Mouse (Mus musculus) MEL (cell line): ENCODE data around the gene Lpcat3. TPM values are rescaled to one million over a fixed set of nuclear protein-coding genes. Genes with fewer than 3 reads are reported as not detected.

Experiments
- DNase-seq: peaks from one replicate; pipeline ENCODE4 v3.0.0; 2011; ENCODE audit warnings: low read depth, low spot score
- H3K27ac ChIP-seq: 2 replicates; pipeline ENCODE4 v1.5.1; 2012; ENCODE audit warnings: low read depth, mild to moderate bottlenecking, control low read depth, low read length, moderate library complexity; ENCODE audit not compliant: control insufficient read depth
- H3K27me3 ChIP-seq, 2 experiments: fragments of 150-350 bp in 1 of 2; sonication (generic) in 1 of 2; 2 replicates each; pipeline ENCODE4 v1.6.1; 2012; ENCODE audit warnings: low read length in 2 of 2, mild to moderate bottlenecking in 2 of 2, improper control_type of control experiment in 1 of 2, moderate library complexity in 1 of 2; ENCODE audit not compliant: insufficient read depth in 2 of 2, control insufficient read depth in 1 of 2
- H3K36me3 ChIP-seq, 2 experiments: 2 replicates each; pipeline ENCODE4 v1.6.1; 2012 to 2014; ENCODE audit warnings: low read length in 2 of 2, improper control_type of control experiment in 1 of 2, inconsistent platforms in 1 of 2, mild to moderate bottlenecking in 1 of 2; ENCODE audit not compliant: insufficient read depth in 2 of 2, control insufficient read depth in 1 of 2
- H3K4me1 ChIP-seq, 2 experiments: fragments of 150-350 bp in 1 of 2; sonication (generic) in 1 of 2; 2 replicates each; pipeline ENCODE4 v1.6.1; 2012; ENCODE audit warnings: low read length in 2 of 2, improper control_type of control experiment in 1 of 2, mild to moderate bottlenecking in 1 of 2; ENCODE audit not compliant: insufficient read depth in 2 of 2, control insufficient read depth in 1 of 2
- H3K4me3 ChIP-seq, 2 experiments: fragments of 150-350 bp in 1 of 2; sonication (generic) in 1 of 2; 2 replicates each; pipeline ENCODE4 v1.5.1; 2012; ENCODE audit warnings: low read depth in 2 of 2, low read length in 2 of 2, mild to moderate bottlenecking in 2 of 2, moderate library complexity in 2 of 2, control low read depth in 1 of 2, improper control_type of control experiment in 1 of 2; ENCODE audit not compliant: control insufficient read depth in 1 of 2, insufficient read depth in 1 of 2
- H3K79me2 ChIP-seq: 2 replicates; pipeline ENCODE4 v1.6.1; 2012; ENCODE audit warnings: mild to moderate bottlenecking, low read length, moderate library complexity; ENCODE audit not compliant: control insufficient read depth, poor library complexity, insufficient read depth
- H3K9ac ChIP-seq: 2 replicates; pipeline ENCODE4 v1.6.1; 2012; ENCODE audit warnings: low read depth, mild to moderate bottlenecking, control low read depth, low read length, moderate library complexity; ENCODE audit not compliant: control insufficient read depth, poor library complexity, severe bottlenecking
- H3K9me3 ChIP-seq: fragments of 150-350 bp; sonication (generic); replicated peaks from 2 replicates; pipeline ENCODE4 v1.6.1; 2012; ENCODE audit warnings: mild to moderate bottlenecking, low read length, improper control_type of control experiment, moderate library complexity; ENCODE audit not compliant: insufficient read depth
- BHLHE40 ChIP-seq: IDR thresholded peaks from 2 replicates; pipeline ENCODE4 v1.6.1; 2012; ENCODE audit warnings: low read depth, mild to moderate bottlenecking, inconsistent platforms, low read length, improper control_type of control experiment, borderline replicate concordance
- CHD1 ChIP-seq: IDR thresholded peaks from 2 replicates; pipeline ENCODE4 v1.6.1; 2012; ENCODE audit warnings: low read depth, mild to moderate bottlenecking, inconsistent platforms, low read length, improper control_type of control experiment
- CHD2 ChIP-seq: IDR thresholded peaks from 2 replicates; pipeline ENCODE4 v1.6.1; 2011; ENCODE audit warnings: low read length, improper control_type of control experiment
- ELF1 ChIP-seq: IDR thresholded peaks from 2 replicates; pipeline ENCODE4 v1.6.1; 2014; ENCODE audit warnings: low read depth, mild to moderate bottlenecking, inconsistent platforms, low read length, improper control_type of control experiment, moderate library complexity
- EP300 ChIP-seq, 2 experiments: IDR thresholded peaks; 2 replicates each; pipeline ENCODE4 v1.6.1; 2011; ENCODE audit warnings: improper control_type of control experiment in 2 of 2, low read length in 2 of 2, low read depth in 1 of 2, mild to moderate bottlenecking in 1 of 2
- ETS1 ChIP-seq: IDR thresholded peaks from 2 replicates; pipeline ENCODE4 v1.6.1; 2012; ENCODE audit warnings: low read depth, mild to moderate bottlenecking, inconsistent platforms, low read length, improper control_type of control experiment, moderate library complexity
- GABPA ChIP-seq: IDR thresholded peaks from 2 replicates; pipeline ENCODE4 v1.6.1; 2012; ENCODE audit warnings: low read depth, mild to moderate bottlenecking, inconsistent platforms, low read length, improper control_type of control experiment, moderate library complexity
- GATA1 ChIP-seq: IDR thresholded peaks from 2 replicates; pipeline ENCODE4 v1.6.1; 2011; ENCODE audit warnings: low read depth, low read length, improper control_type of control experiment
- HCFC1 ChIP-seq: IDR thresholded peaks from 2 replicates; pipeline ENCODE4 v1.6.1; 2012; ENCODE audit warnings: low read depth, mild to moderate bottlenecking, inconsistent platforms, low read length, improper control_type of control experiment, moderate library complexity
- JUND ChIP-seq: IDR thresholded peaks from 2 replicates; pipeline ENCODE4 v1.6.1; 2011; ENCODE audit warnings: low read depth, mild to moderate bottlenecking, improper control_type of control experiment, low read length
- KAT2A ChIP-seq: conservative IDR thresholded peaks from 2 replicates; pipeline ENCODE4 v1.6.1; 2012; ENCODE audit warnings: low read depth, low read length, improper control_type of control experiment, inconsistent platforms
- MAFK ChIP-seq: IDR thresholded peaks from 2 replicates; pipeline ENCODE4 v1.6.1; 2011; ENCODE audit warnings: low read depth, mild to moderate bottlenecking, low read length, improper control_type of control experiment, borderline replicate concordance
- MAX ChIP-seq: IDR thresholded peaks from 2 replicates; pipeline ENCODE4 v1.6.1; 2011; ENCODE audit warnings: low read length, improper control_type of control experiment
- MAZ ChIP-seq: IDR thresholded peaks from 2 replicates; pipeline ENCODE4 v1.6.1; 2012; ENCODE audit warnings: low read depth, mild to moderate bottlenecking, inconsistent platforms, low read length, improper control_type of control experiment
- MEF2A ChIP-seq: IDR thresholded peaks from 2 replicates; pipeline ENCODE4 v1.6.1; 2014; ENCODE audit warnings: low read depth, mild to moderate bottlenecking, inconsistent platforms, low read length, improper control_type of control experiment; ENCODE audit not compliant: poor library complexity, insufficient replicate concordance, severe bottlenecking; ENCODE audit errors: extremely low read depth
- MXI1 ChIP-seq: IDR thresholded peaks from 2 replicates; pipeline ENCODE4 v1.6.1; 2011; ENCODE audit warnings: mild to moderate bottlenecking, low read depth, low read length, improper control_type of control experiment
- MYC ChIP-seq: IDR thresholded peaks from 2 replicates; pipeline ENCODE4 v1.6.1; 2011; ENCODE audit warnings: low read depth, mild to moderate bottlenecking, low read length, improper control_type of control experiment, moderate library complexity
- NELFE ChIP-seq: IDR thresholded peaks from 2 replicates; pipeline ENCODE4 v1.6.1; 2011; ENCODE audit warnings: low read depth, low read length, improper control_type of control experiment
- NRF1 ChIP-seq: IDR thresholded peaks from 2 replicates; pipeline ENCODE4 v1.6.1; 2014; ENCODE audit warnings: low read depth, mild to moderate bottlenecking, inconsistent platforms, low read length, improper control_type of control experiment, moderate library complexity; ENCODE audit not compliant: poor library complexity, insufficient read depth, severe bottlenecking
- POLR2A ChIP-seq, 2 experiments: IDR thresholded peaks; 2 replicates each; pipeline ENCODE4 v1.6.1; 2011 to 2012; ENCODE audit warnings: low read length in 2 of 2, mild to moderate bottlenecking in 2 of 2, control low read depth in 1 of 2, improper control_type of control experiment in 1 of 2, low read depth in 1 of 2, moderate library complexity in 1 of 2; ENCODE audit not compliant: control insufficient read depth in 1 of 2, insufficient read depth in 1 of 2, poor library complexity in 1 of 2
- POLR2AphosphoS2 ChIP-seq: IDR thresholded peaks from 2 replicates; pipeline ENCODE4 v1.6.1; 2011; ENCODE audit warnings: low read length, improper control_type of control experiment
- POLR2AphosphoS5 ChIP-seq: IDR thresholded peaks from 2 replicates; pipeline ENCODE4 v1.6.1; 2012; ENCODE audit warnings: low read depth, borderline replicate concordance, mild to moderate bottlenecking, inconsistent platforms, low read length, moderate library complexity, mixed read lengths
- RAD21 ChIP-seq: IDR thresholded peaks from 2 replicates; pipeline ENCODE4 v1.6.1; 2011; ENCODE audit warnings: mild to moderate bottlenecking, low read depth, low read length, improper control_type of control experiment
- RCOR1 ChIP-seq: IDR thresholded peaks from 2 replicates; pipeline ENCODE4 v1.6.1; 2012; ENCODE audit warnings: low read depth, mild to moderate bottlenecking, inconsistent platforms, low read length, improper control_type of control experiment
- SMC3 ChIP-seq: IDR thresholded peaks from 2 replicates; pipeline ENCODE4 v1.6.1; 2011; ENCODE audit warnings: low read depth, low read length, improper control_type of control experiment
- TAL1 ChIP-seq: IDR thresholded peaks from 2 replicates; pipeline ENCODE4 v1.6.1; 2012; ENCODE audit warnings: mild to moderate bottlenecking, inconsistent platforms, low read length, moderate library complexity, mixed read lengths
- TBP ChIP-seq: IDR thresholded peaks from 2 replicates; pipeline ENCODE4 v1.8.0; 2011; ENCODE audit warnings: low read depth, low read length, improper control_type of control experiment
- TCF12 ChIP-seq: IDR thresholded peaks from 2 replicates; pipeline ENCODE4 v1.6.1; 2014; ENCODE audit warnings: low read depth, mild to moderate bottlenecking, inconsistent platforms, low read length, improper control_type of control experiment, moderate library complexity
- UBTF ChIP-seq: IDR thresholded peaks from 2 replicates; pipeline ENCODE4 v1.6.1; 2012; ENCODE audit warnings: low read depth, mild to moderate bottlenecking, inconsistent platforms, low read length, improper control_type of control experiment, moderate library complexity, borderline replicate concordance; ENCODE audit not compliant: insufficient read depth
- USF2 ChIP-seq, 2 experiments: IDR thresholded peaks; 2 replicates each; pipeline ENCODE4 v1.6.1; 2011 to 2012; ENCODE audit warnings: improper control_type of control experiment in 2 of 2, low read length in 2 of 2, borderline replicate concordance in 1 of 2, inconsistent platforms in 1 of 2, low read depth in 1 of 2, mild to moderate bottlenecking in 1 of 2; ENCODE audit not compliant: insufficient read depth in 1 of 2
- ZC3H11A ChIP-seq: IDR thresholded peaks from 2 replicates; pipeline ENCODE4 v1.6.1; 2012; ENCODE audit warnings: low read depth, mild to moderate bottlenecking, inconsistent platforms, low read length, improper control_type of control experiment
- ZKSCAN1 ChIP-seq: IDR thresholded peaks from 2 replicates; pipeline ENCODE4 v1.6.1; 2012; ENCODE audit warnings: low read depth, mild to moderate bottlenecking, inconsistent platforms, low read length, improper control_type of control experiment, moderate library complexity
- ZMIZ1 ChIP-seq: IDR thresholded peaks from 2 replicates; pipeline ENCODE4 v1.6.1; 2012; ENCODE audit warnings: low read depth, mild to moderate bottlenecking, inconsistent platforms, low read length, improper control_type of control experiment, moderate library complexity
- ZNF384 ChIP-seq: IDR thresholded peaks from 2 replicates; pipeline ENCODE4 v1.6.1; 2012; ENCODE audit warnings: low read depth, mild to moderate bottlenecking, inconsistent platforms, low read length, improper control_type of control experiment
- polyA plus RNA-seq, 2 experiments: library from polyadenylated mRNA; stranded (reverse) in 1 of 2; unstranded in 1 of 2; fragments of >175 nt in 1 of 2; fragments of >200 nt in 1 of 2; gene quantifications; 2 replicates each; pipeline versions ENCODE4 v1.2.1 to v1.2.4; 2012; ENCODE audit warnings: low replicate concordance in 2 of 2, low read depth in 1 of 2; ENCODE audit not compliant: insufficient read length in 2 of 2, insufficient read depth in 1 of 2, missing spikeins in 1 of 2
- total RNA-seq: library from RNA; depleted of rRNA; stranded (reverse); fragments of 300-350 nt; gene quantifications from 2 replicates; pipeline ENCODE4 v1.2.3, GENCODE M21; 2012

Gene Lpcat3
- total and polyA plus RNA-seq, 3 experiments = 135 to 337 TPM; not detected in 1

DNA sequence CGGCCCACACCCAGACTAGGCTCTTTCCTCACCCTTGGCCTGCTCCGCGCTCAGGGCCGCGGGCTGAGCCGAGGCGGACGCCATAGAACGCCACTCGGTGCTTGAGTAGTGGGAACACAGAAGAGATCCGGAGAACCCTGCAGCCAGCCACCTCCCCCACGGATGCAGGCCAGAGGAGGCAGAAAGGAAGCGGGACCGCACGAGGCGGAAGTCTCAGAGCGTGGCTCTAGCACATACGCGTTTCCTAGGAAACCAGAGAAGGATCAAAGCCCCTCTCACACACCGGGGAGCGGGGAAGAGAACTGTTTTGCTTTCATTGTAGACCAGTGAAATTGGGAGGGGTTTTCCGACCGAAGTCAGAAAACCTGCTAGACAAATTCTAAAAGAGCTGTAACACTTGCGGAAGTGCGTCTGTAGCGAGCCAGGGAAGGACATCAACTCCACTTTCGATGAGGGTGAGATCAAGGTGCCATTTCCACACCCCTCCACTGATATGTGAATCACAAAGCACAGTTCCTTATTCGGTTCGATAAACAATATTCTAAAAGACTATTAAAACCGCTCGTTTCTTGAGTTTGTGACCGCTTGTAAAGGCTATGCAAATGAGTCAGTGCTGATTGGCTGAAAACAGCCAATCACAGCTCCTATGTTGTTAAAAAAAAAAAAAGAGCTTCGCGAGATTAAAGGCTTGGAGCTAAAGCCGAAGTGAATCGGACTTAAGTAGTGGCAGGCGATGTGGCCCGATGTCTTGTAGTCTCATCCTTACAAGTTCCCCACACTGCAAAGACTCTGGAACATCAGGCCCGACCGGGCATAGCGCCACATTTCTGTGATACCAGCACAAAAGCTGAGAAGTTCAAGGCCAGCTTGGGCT, 78.3 kb downstream of the Lpcat3 start, which contains the start of gene Grcc10:
Gene Grcc10, minus strand, starts transcription at position 487 of the 874 bp plus-strand sequence.
- H3K4me1 ChIP-seq = peaks cover 2 to 13% of the 10 kb centered on the region in 2 experiments; a peak in 3 of 4 replicates
- no peaks in the 10 kb centered on the region for H3K27me3 ChIP-seq
- H3K4me3 ChIP-seq = peak within 1 kb of the TSS; percentile 28 to 68
- no peaks in the 10 kb centered on the region for H3K9me3 ChIP-seq
- H3K9ac ChIP-seq = peak within 1 kb of the TSS; percentile 72
- H3K79me2 ChIP-seq = peaks cover 1% of the 10 kb centered on the region; the same call in 1 of the 2 replicates
- peaks cover 0 to 12% of the 10 kb centered on the region in 2 experiments; a peak in 2 of 4 replicates for H3K36me3 ChIP-seq
- DNase-seq = peak; percentile 99
- H3K27ac ChIP-seq = peak within 1 kb of the TSS; percentile 96
- peak; percentile 84 for TF ChIP-seq HCFC1
- TF ChIP-seq SMC3 = peak; percentile 28
- peak; percentile 100; the same call in 1 of the 2 replicates for TF ChIP-seq POLR2AphosphoS5
- TF ChIP-seq GATA1 = 0 out of 2 replicates have a peak, but pooled peaks have one; percentile 32
- peak; percentile 50; the same call in 1 of the 2 replicates for TF ChIP-seq KAT2A
- TF ChIP-seq NRF1 = no peak
- TF ChIP-seq GABPA = no peak
- TF ChIP-seq ZC3H11A = no peak
- TF ChIP-seq MAX = 0 out of 2 replicates have a peak, but pooled peaks have one; percentile 36
- TF ChIP-seq CHD1 = no peak
- peak; percentile 54; the same call in 1 of the 2 replicates for TF ChIP-seq RCOR1
- TF ChIP-seq RAD21 = no peak
- TF ChIP-seq USF2 (IDR thresholded peaks at IDR 0.05; ENCODE audit: borderline replicate concordance in 1 of 2, insufficient read depth in 1 of 2, low read depth in 1 of 2, low read length in 2 of 2) = no peak
- TF ChIP-seq JUND = peak; percentile 88
- TF ChIP-seq EP300 (IDR thresholded peaks at IDR 0.05; ENCODE audit: low read depth in 1 of 2, low read length in 2 of 2) = peak in 1 of 2 experiments; percentile 59; a peak in 2 of 4 replicates
- TF ChIP-seq BHLHE40 = no peak
- TF ChIP-seq TAL1 = no peak
- peak; percentile 87; the same call in 1 of the 2 replicates for TF ChIP-seq MAZ
- peak; percentile 100 for TF ChIP-seq POLR2AphosphoS2
- TF ChIP-seq UBTF = peak; percentile 97; the same call in 1 of the 2 replicates
- TF ChIP-seq TBP = peak; percentile 100
- peak; percentile 93 for TF ChIP-seq CHD2
- TF ChIP-seq MAFK = no peak
- TF ChIP-seq ZKSCAN1 = peak; percentile 67; the same call in 1 of the 2 replicates
- peak; percentile 100 for TF ChIP-seq POLR2A (IDR thresholded peaks at IDR 0.05; ENCODE audit: control insufficient read depth in 1 of 2, insufficient read depth in 1 of 2, low read depth in 1 of 2, low read length in 2 of 2, poor library complexity in 1 of 2)
- TF ChIP-seq MYC = peak; percentile 67; the same call in 1 of the 2 replicates
- TF ChIP-seq ZNF384 = peak; percentile 99
- peak; percentile 98 for TF ChIP-seq ETS1
- no peak; the same call in none of the 2 replicates for TF ChIP-seq MXI1
- peak; percentile 92 for TF ChIP-seq NELFE
- peak; percentile 38 for TF ChIP-seq TCF12
- peak; percentile 81 for TF ChIP-seq ELF1
- TF ChIP-seq MEF2A = peak; percentile 70; the same call in 1 of the 2 replicates
- peak; percentile 100 for TF ChIP-seq ZMIZ1
